Mouse (Mus musculus) left cerebral cortex, postnatal 10 days (tissue): Measurements from ENCODE around the gene Pakap. TPM values are rescaled to one million over a fixed set of nuclear protein-coding genes. Genes with fewer than 3 reads are reported as not detected.

Source experiments
- DNase-seq, 2 experiments: peaks; one replicate each; pipeline ENCODE4 v3.0.0; 2021 to 2022; ENCODE audit warnings: low spot score in 2 of 2, mixed read lengths in 1 of 2; ENCODE audit errors: extremely low spot score in 1 of 2
- intact Hi-C: fragments of 180-260 bp; cut with DNase I; formaldehyde crosslinking; loops from one replicate; pipeline ENCODE4 v1.15.1; 2025
- total RNA-seq, 2 experiments: library from RNA; stranded (reverse); gene quantifications; 2 replicates each; pipeline ENCODE4 v1.2.3; 2021

Pakap gene
- 10 to 100 TPM; 19.1 to 20.7 TPM for total RNA-seq

DNA sequence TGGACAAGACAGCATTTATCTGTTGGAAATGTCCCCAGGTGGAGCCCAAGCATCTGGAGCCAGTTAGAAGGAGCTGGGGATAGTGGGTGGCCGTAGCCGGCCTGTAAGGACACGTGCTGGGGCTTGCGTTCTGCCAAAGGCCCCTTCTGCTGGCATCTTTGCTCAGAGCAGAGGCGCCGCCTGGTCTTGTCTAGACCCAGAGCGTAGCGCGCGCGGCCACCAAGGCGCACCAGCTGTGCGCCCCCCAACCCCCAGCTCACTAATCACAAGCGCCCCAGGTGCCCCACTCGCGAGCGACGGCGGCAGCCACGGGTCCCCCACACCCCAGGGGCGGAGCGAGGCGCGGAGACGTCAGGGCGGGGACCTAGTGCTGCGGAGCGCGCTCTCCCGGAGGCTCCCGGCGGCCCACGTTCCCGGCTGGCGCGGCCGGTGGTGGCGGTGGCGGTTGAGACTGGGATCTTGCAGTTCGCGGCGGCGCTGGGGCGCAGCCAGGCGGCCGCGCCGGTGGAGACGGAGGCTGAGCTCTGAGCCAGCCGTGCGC, at the start of gene Pakap:
Gene Pakap (plus strand): TSS at position 514 of the 541 bp plus-strand sequence.
- DNase-seq: peak; percentile 38 to 82
- intact Hi-C loops: no loop called here

DNA sequence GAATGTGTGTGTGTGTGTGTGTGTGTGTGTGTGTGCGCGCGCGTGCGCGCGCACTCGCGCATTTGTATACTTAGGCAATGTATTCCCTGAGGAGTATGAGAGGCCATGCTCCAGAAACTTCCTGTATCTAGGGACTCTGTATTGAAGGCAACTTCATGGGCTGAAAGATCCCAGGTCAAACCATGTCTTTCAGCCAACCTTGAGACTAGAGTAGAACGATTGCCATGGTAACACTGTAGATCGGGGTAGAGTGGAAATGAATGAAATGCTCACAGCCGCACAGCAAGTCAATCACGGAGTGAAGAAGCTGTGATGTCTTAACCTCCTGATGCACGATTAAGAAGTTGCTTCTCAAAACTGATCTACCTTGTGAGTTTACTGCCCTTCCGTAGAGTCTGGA, 44.5 kb upstream of the Pakap start:
- DNase-seq: no peak
- intact Hi-C loops: no loop called here

DNA sequence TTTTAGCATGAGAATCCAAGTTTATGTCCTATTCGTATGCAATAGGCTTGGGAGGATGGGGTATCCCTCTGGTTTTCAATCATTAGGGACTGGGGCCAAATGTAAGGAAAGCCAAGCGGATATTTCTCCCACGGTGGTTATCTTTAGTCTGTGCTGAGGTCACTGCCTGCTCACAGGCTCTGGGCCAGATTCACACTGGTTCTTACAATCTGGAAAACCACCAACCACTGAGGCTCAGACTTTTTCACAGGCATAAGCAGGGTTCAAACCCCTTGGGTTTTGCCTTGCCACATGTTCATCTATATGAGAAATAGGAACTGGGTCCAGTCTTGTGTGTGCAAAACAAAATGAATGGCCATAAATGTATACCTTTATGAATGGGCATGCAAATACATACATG, 43.5 kb upstream of the Pakap start:
- intact Hi-C loops: no loop called here
- no peak for DNase-seq

DNA sequence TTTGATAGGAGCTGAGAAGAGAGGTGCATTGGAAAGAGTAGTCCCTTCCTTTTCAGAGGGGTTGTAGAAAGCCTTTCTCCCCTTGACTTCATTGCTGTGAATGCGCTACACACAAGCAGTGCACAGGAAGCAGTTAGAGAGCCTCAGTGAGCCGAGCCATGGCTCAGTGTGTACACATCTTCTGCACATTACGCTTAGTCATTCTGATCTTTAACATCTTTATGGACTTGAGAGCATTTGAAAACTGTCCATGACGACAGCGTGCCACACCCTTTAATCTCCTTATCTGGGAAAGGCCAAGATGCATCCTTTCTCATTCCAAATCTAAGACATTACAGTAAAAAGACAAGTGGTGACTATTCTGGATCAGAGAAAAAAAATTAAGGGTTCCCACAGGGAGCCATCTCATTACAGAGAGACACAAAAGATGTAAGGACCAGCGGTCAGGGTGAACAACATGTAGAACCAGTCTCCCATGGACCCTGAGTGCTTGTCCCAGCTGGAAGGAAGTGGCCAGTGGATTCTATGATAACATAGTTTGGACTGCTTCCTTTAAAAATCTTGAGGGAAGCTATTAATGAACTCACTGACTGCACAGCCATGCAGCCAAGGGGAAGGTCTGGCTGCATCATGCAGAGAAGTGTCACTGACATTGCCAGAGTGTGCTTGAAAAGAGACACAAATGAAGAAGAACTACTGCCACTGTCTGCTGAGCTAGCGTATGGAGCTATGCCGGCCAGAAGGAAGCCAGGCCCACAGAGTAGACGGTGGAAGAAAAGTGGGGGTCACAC, 42.6 kb upstream of the Pakap start:
- intact Hi-C loops: no loop called here
- no peak for DNase-seq

DNA sequence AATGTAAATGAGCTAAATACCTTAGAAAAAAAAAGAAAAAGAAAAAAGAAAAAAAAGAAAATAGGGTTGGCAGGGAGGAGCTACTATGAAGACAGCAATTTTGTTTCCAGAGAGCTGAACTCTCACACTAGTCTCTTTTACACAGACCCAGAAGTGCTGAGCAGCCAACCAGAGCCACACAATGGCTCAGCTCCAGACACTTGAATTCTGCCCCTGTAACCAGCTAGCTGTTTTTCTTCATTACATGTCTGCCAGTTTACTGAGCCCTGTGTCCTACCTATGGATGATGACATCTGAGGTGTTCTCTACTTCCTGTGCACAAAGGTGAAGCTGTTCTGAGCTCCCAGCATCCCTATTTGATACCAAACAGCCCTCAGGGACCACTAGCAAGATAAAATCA, 39.7 kb upstream of the Pakap start:
- intact Hi-C loops: no loop called here
- no peak for DNase-seq

DNA sequence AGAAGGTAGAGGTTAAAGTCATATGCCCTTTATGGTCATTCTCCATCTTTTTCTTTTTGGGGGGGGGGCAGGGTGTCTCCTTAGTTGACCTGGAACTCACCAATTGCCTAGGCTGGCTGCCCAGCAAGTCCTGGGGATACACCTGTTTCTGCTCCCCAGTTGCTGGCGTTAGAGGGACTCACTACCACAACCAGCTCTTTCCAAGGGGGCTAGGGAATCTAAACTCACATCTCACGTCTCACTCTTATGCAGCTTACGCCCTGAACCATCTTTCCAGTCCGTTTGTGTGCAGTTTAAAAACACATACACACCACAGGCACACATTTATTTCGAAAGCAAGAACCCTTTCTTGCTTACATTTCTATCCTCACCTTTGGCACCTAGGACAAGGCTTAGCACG, 34.3 kb upstream of the Pakap start:
- no peak for DNase-seq
- intact Hi-C loops: no loop called here

DNA sequence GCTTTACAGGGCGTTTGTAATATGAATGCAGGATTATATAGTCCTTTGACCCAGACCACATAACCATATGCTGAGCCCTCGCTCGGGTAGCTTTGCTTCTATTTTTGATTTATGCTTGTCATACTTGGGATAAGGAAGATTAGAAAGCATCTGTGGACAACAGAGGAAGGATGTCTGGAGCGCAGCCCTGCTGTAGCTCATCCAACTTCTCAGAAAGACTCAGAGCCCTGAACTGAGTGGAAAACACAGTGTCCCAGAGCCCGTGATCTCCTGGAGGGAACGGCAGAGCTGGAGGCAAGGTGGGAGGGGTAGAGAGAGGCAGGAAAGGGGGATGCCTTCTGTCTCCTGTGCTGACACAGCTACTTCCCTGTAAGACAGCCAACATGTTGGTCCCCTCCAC, 33.7 kb upstream of the Pakap start:
- intact Hi-C loops: no loop called here
- no peak for DNase-seq

DNA sequence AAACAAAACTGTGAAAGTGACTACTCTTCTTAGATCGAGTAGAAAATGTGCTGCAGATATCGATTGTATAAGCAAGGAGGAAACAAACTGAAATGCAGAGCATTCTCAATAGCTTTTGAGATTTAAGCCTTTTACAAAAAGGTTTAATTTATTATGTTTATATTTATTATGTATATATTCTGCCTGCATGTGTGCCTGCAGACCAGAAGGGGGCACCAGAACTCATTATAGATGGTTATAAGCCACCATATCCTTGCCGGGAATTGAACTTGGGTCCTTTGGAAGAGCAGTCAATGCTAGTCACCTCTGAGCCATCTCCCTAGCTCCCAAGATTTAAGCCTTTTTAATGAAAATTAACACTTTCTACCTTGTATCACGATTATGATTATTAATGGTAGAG, 32.9 kb upstream of the Pakap start:
- intact Hi-C loops: no loop called here

DNA sequence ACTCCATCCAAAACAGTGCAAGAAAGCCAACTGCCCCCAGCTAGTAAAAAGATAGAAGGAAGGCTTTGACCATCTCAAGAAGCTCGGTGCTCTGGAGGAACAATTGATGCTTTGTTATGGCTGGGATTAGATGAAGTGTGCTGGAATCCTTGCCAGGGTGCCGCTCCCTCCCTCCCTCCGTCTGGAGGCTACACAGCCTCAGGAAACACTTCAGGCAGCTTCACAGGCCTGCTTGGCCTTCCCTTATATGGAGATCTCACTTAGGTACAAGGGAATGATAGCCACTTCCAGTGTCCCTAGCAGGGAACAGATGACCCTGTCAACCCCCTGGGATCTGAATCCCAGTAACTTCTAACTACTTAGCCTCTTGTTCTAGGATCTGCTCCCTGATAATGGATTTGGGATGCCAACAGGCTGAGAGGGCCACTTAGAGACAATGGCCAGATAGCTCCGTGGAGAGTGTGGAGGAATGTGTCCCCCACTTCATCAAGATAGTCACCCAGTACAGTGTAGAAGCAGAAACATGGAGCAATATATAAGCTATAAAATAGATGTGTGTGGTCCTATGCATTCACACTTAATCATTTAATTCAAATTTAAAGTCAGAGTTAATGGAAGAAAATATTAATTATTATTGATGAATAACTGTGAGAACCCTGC, 29.8 kb upstream of the Pakap start:
- intact Hi-C loops: no loop called here
- no peak for DNase-seq

More for the DNA sequence above, 32.9 kb upstream of the Pakap start:
- DNase-seq: no peak

DNA sequence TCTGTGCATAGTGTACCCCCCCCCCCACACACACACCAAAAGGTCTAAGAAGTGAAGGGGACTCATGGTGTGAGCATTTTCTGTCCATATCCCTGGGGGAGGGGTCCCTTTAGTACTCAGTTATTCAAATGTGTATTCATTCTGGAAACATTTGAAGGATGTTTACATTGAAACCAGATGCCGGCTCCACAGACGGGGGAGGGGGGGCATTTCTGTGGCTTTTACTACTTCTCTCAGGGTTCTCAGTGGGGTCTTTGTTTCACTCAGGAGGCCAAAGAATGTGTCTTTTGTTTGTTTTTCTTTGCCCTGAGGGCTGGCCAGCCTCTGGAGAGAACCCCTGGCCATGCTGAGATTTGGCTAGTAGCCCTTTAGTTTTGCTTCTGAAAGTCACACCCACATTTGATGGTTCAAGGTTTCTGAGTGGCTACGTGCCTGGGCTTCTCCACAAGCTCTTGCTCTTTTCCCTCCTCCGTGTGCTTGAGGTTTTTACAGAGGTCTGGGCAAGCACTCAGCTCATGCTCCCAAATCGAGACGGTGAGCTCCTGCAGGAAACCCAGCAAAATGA, 24.2 kb upstream of the Pakap start:
- DNase-seq: peak in 1 of 2 experiments; percentile 82
- intact Hi-C loops: no loop called here

DNA sequence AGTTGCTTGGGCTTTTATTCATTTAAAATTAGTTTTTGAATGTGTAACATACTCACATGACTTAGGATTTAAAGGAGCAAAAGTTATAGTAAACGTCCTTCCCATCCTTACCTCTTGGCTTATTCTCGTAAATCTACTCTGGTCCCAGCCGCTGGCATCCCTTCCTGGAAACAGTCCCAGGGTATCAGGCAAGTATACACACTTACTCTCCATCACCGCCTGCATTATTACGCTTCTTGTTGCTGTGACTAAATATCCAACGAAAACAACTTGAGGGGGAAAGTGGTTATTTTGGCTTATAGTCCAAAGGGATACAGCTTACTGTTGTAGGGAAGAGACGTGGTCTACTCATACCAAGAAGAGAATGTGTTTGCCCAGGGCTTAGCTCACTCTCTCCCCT, 20.2 kb upstream of the Pakap start:
- no peak for DNase-seq
- intact Hi-C loops: no loop called here

DNA sequence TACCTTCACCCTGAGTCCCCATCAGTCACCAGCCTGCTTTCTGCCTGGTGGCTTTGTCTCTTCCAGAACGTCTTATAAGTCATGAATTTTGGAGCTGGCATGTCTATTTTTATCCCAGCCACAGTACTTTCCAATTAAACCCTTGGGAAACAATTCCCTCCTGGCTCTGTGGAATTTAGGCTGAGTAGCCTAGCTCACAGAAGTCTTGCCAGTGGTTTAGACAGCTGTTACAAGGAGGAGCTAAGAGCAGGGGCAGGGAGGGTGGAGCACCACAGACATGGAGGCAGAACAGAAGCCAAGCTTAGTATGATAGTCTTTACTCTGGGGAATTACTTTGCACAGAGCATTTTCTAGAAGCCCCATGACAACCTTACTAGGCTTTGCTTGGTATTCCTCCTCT, 17.8 kb upstream of the Pakap start:
- intact Hi-C loops: no loop called here
- DNase-seq: peak in 1 of 2 experiments; percentile 31

DNA sequence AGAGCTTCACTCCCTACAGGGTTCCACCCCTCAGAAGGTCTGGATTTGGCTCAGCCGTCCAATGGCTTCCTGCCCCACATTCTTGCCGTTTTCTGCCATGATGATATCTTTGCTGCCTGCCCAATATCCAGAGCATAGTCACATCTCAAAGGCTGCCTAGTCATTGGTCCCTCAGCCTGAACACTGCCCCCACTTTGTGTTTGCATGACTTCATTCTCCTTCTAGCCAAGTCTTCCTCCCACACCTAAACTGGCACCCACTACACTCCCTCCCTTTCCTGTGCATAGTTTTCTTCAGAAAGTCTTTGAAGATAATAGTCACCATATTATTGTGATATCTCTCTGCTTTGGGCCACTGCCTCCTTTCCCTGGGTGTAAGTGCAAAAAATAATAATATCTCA, 10.9 kb upstream of the Pakap start:
- DNase-seq: no peak
- intact Hi-C loops: no loop called here

DNA sequence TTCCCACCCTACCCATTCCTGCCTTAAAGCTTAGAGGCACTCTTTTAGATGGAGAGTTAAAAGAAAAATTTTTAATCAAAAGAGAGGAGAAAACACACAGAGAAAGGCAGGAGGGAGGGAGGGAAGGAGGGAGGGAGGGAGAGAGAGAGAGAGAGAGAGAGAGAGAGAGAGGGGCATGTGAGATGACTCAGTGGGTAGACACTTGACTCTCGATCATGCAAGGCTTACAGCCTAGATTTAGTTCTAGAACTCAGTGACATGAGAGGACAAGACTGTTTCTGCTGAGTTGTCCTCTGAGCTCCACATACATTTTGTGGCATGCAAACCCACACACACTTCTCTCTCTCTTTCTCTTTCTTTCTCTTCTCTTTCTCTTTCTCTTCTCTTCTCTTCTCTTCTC, 8.5 kb upstream of the Pakap start:
- intact Hi-C loops: no loop called here

DNA sequence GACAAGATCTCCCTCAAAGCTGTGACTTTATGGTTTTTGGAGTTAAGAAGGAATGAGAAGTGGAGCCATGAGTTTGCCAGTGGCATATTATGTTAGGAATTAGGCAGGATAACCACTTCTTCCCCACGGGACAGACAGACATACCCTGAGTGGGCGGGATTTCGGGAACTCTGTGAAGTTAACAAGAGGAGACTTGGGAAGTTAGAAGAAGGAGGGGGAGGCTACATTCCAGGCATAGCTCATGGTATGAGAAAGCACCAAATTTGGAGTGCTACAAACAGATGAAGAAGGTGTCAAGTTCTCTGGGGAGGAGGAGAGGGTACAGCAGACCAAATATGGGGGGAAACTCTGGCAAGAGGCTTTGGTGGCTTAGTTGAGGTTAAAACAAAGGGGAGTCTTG, 8.0 kb upstream of the Pakap start:
- no peak for DNase-seq
- intact Hi-C loops: no loop called here

More for the DNA sequence above, 8.5 kb upstream of the Pakap start:
- DNase-seq: no peak

DNA sequence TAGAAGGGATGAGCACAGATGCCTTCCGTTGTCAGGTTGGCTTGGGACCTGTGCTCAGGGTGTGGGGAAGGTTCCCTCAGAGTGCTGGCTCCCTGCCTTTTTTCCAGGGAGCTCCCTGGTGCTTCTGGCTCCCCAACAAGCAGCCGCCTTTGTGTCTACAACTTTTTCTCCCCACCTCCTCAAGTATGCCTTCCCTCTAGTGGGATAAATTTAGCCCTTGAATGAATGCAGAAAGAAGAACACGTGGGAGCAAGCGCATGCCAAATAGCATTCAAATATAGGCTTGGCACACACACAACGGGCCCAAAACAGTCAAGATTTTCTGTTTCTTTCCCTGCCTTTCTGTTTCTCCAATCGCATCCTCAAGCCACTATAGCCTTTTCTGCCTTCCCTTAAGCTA, 6.9 kb upstream of the Pakap start:
- peak; percentile 42 to 78 for DNase-seq

DNA sequence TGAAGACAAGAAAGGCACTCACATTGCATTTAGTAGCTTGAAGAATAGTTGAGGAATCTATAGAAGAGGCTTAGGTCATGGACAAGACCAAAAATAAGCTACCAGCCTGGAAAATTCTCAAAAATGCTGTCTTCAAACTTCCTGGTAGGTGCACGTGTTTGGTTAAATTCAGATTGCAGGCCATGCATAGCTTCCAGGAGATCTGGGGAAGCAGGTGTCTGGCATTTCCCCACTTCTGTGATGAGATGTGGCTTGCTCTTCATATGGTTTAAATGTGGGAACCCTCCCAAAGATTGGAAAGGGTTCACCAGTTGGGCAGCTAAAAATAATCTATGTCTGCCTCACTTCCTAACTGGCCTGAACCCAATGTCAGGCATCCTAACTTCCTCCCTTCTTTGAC, 2.7 kb upstream of the Pakap start:
- intact Hi-C loops: no loop called here

More for the DNA sequence above, 6.9 kb upstream of the Pakap start:
- intact Hi-C loops: no loop called here

DNA sequence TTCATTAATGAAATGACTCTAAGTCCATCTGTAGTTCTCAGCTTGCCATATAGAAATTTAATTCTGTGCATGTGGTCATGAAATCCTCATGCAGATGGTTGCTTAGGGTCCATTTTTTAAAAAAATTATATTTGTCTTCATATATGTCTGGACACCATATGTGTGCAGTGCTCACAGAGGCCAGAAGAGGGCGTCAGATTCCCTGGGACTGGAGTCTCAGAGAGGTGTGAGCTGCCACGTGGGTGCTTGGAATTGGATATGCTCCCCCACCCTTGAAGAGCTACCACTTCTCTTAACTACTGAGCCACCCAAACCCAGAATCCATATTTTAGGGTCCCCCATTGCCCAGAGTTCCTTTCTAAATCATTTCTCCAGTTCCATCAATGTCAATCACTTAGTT, 2.2 kb upstream of the Pakap start:
- intact Hi-C loops: no loop called here
- no peak for DNase-seq

More for the DNA sequence above, 2.7 kb upstream of the Pakap start:
- DNase-seq: no peak

DNA sequence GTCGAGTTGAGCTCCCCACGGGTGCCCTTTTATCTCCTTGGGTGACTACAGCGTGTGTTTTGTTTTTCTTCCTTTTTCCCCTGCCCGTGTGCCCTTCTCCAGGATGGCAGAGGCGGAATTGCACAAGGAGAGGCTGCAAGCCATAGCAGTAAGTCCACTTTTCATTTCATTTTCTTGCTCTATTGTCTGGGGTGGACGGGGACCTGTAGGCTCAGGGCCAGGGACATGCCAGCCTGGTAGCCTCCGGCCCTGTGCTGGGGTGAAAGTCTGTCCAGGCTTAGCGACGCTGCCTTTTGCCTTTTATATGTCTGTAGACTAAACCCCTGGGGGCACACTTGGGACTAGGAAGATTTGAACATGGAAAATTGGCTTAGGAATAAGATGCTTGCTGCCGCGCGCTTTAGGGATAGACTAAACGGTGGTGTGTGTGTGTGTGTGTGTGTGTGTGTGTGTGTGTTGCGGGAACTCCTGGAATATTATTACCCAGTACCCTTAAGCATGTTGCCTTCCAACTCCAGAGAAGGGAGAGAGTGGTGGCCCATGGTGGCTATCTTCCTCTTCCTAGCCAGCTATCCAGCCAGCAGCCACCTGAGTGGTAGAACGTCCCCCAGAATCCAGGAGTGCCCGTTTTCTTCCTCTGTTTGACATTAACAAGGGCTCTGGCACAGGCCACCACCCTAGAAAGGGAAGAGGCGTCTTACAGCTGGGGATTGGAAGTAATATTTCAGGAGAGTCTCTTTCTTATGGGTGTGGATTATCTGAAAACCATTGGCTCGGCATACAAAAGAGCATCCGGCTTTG, 489 bp downstream of the Pakap start:
- intact Hi-C loops: no loop called here
- DNase-seq: no peak
